Mouse (Mus musculus) frontal cortex, postnatal 25 days (tissue): ENCODE results near the gene Ldlr.
"Not testable (repeated sequence)": the region's sequence is repeated elsewhere in the genome, so short reads cannot be mapped to it uniquely, and the experiment has no call there.

ENCODE experiments used
- DNase-seq, 2 experiments: peaks; one replicate each; pipeline ENCODE4 v3.0.0; 2022; ENCODE audit warnings: low spot score in 2 of 2

Gene Ldlr

DNA sequence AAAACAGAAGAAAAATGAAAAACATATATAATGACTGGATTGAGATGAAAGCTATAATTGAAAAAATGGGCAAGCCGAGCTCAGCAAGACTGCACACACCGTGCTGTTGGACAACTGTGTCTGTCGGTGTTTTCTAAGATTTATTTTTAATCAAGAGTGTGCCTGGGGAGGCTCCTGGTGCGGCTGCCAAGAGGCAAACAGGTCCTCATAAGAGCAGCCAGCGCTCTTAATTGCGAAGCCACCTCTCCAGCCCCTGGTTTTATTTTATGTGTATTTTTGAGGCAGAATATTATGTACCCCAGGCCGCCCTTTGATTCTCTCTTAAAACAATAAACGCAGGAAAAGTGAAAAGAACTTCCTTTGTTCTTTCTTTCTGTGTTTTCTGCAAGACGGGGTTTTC lies 65.0 kb downstream of the Ldlr start:
- no peak for DNase-seq

GRCm38 (mm10) chr9:21791861-21792260 lies 68.6 kb downstream of the Ldlr start:
- DNase-seq, result no peak

- DNase-seq, result peak in 1 of 2 experiments; percentile 43
Observed at GRCm38 (mm10) chr9:21792644-21793043, 69.4 kb downstream of the Ldlr start.

GRCm38 (mm10) chr9:21793507-21793906 lies 70.2 kb downstream of the Ldlr start:
- DNase-seq, result not testable (repeated sequence)

DNA sequence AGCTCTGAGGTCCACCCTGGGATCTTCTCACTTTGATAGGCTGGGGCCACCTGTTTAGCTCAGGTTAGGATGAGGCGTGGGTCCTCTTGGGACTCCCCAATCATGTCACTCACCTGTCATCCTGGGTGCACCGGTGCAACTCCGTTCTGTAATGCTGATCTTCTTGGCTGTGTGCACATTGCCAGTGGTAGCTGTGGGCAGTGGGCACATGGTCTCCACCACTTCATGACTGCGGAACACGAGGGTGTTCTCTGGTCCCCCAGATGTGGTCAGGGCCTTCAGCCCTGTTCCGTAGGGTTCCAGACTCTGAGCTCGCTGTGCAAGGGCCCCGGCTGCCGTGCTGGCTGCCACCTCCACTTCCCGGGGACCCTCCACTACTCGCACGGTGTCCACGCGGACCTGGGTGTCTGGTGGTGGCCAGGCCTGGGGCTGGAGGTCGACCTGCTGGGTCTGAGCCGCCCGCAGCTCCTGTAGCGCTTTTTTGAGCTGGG lies 71.1 kb downstream of the Ldlr start:
- no peak for DNase-seq

- no peak for DNase-seq
Observed at GRCm38 (mm10) chr9:21794925-21795324, 71.6 kb downstream of the Ldlr start.

DNA sequence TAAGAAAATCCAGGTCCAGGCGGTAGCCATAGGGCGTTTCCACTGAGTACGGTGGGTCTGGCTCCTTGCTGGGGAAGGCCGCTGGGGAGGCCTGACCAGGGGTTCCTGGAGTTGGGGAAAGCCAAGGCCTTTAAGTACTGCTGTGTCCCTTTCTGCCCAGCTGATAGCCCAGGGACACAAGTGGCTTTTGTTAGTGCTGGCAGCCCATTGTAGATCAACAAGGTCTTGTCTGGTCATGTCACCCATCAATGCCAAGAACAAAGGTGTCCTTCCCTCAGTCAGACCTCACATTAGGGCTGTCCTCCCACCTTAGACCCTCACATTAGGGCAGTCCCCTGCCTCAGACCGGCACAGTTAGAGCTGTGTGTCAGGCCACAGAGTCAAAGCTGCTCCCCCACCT lies 72.3 kb downstream of the Ldlr start:
- no peak for DNase-seq

DNA sequence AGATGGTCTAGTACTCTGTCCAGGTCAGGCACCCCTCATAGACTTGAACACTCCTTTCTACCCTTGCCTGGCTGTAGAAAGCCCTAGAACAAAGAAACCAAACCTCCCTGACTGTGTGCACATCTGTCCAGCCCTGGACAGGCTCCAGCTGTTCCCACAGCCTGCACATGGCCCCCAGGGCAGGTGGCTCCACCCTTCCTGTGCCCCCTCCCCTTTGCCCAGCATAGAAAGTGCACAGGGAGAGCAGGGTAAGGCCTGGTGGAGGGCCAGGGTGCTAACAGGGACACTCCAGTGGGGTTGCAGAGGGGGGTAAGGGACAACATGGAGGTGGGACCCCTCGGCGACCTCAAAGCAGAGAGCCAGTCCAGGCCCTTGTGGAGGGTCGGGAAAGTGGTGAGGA lies 73.0 kb downstream of the Ldlr start:
- DNase-seq, result no peak

DNA sequence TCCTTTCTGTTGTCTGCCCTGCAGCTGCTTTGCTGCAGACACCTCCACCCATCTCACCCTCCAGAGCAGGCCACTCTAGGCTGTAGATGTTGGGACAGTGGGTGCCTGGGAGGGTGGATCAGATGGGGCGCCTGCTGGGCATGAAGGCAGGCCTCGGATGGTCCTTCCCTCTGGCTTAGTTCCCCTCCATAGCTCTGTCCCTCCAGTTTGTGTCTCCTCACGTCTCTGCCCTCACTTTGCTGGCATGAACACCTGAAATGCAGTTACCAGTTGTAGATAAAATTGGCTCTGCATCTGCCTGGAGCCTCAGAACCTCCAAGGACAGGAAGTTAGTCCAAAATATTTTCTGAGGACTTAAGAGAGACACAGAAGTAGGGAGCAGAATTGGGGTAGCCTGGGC lies 73.6 kb downstream of the Ldlr start:
- DNase-seq, result no peak

DNA sequence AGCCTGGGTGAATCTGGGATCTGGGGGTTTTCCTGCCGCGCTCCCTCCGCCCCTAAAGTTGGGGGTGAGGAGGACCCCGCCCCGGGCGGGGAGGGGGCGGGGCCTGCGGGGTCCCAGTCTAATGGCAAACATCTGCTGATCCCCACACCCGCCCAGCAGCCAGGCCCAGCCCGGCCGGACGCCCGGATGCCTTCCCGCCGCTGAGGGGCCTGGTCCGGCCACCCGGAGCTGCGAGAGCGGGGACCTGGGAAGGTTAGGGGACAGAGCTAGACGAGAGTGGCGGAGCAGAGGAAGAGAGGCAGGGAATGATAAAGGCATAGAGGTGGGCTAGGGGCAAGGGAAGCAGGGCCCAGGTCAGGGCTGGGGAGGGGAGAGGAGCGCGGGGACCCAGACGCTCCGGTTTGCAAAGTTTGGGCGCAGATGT lies 74.7 kb downstream of the Ldlr start:
- DNase-seq, result no peak

GRCm38 (mm10) chr9:21798345-21799009 lies 75.2 kb downstream of the Ldlr start, which contains the start of gene Kank2:
Gene Kank2, minus strand, starts transcription at chr9:21798744.
- peak; percentile 48 to 59 for DNase-seq

GRCm38 (mm10) chr9:21799010-21799350 lies 75.7 kb downstream of the Ldlr start:
- no peak for DNase-seq
